Mouse (Mus musculus) left cerebral cortex, postnatal 36 days (tissue): ENCODE measurements around the gene Me3. TPM values are rescaled to one million over a fixed set of nuclear protein-coding genes. Genes with fewer than 3 reads are reported as not detected.
"Not testable (repeated sequence)": the region's sequence is repeated elsewhere in the genome, so short reads cannot be mapped to it uniquely, and the experiment has no call there.

Source experiments
- DNase-seq, 2 experiments: peaks; one replicate each; pipeline ENCODE4 v3.0.0; 2021 to 2022; ENCODE audit warnings: low spot score in 2 of 2, mixed read lengths in 1 of 2
- intact Hi-C: fragments of 180-260 bp; cut with DNase I; formaldehyde crosslinking; loops from one replicate; pipeline ENCODE4 v1.15.1; 2025
- total RNA-seq, 2 experiments: library from RNA; stranded (reverse); gene quantifications; 2 replicates each; pipeline ENCODE4 v1.2.3; 2021

Gene Me3
- total RNA-seq, 2 experiments from 2014 or later: 103 TPM

- intact Hi-C loops: no loop called here
- DNase-seq: no peak
These were observed 86.1 kb downstream of the Me3 start for GRCm38 (mm10) chr7:89718264-89718663.

- intact Hi-C loops: no loop called here
- no peak for DNase-seq
These were observed 88.1 kb downstream of the Me3 start for GRCm38 (mm10) chr7:89720256-89720655.

GRCm38 (mm10) chr7:89726712-89727111 is 94.5 kb downstream of the Me3 start:
- intact Hi-C loops: no loop called here

GRCm38 (mm10) chr7:89727615-89728014 is 95.4 kb downstream of the Me3 start:
- no peak for DNase-seq
- intact Hi-C loops: no loop called here

More at GRCm38 (mm10) chr7:89726712-89727111, 94.5 kb downstream of the Me3 start:
- DNase-seq: no peak

GRCm38 (mm10) chr7:89728393-89728792 is 96.2 kb downstream of the Me3 start:
- intact Hi-C loops: no loop called here
- no peak for DNase-seq

- intact Hi-C loops: no loop called here
- DNase-seq: no peak
These were observed 98.3 kb downstream of the Me3 start for GRCm38 (mm10) chr7:89730514-89730913.

GRCm38 (mm10) chr7:89731115-89731514 is 98.9 kb downstream of the Me3 start:
- not testable (repeated sequence) for DNase-seq

GRCm38 (mm10) chr7:89748415-89748814 is 116.2 kb downstream of the Me3 start:
- intact Hi-C loops: no loop called here
- DNase-seq: no peak

More at GRCm38 (mm10) chr7:89731115-89731514, 98.9 kb downstream of the Me3 start:
- intact Hi-C loops: not testable (repeated sequence)

GRCm38 (mm10) chr7:89749183-89749582 is 117.0 kb downstream of the Me3 start:
- DNase-seq: no peak
- intact Hi-C loops: no loop called here

GRCm38 (mm10) chr7:89766678-89767508 is 134.7 kb downstream of the Me3 start:
- intact Hi-C loops: no loop called here
- DNase-seq: peak in 1 of 2 experiments; percentile 2

GRCm38 (mm10) chr7:89769106-89769896 is 137.1 kb downstream of the Me3 start:
- no peak for DNase-seq
- intact Hi-C loops: no loop called here

- intact Hi-C loops: no loop called here
- no peak for DNase-seq
These were observed 137.8 kb downstream of the Me3 start for GRCm38 (mm10) chr7:89770021-89770420.

GRCm38 (mm10) chr7:89772906-89773305 is 140.7 kb downstream of the Me3 start:
- intact Hi-C loops: no loop called here
- DNase-seq: no peak

- intact Hi-C loops: no loop called here
- no peak for DNase-seq
These were observed 141.2 kb downstream of the Me3 start for GRCm38 (mm10) chr7:89773352-89773921.

- no peak for DNase-seq
- intact Hi-C loops: no loop called here
These were observed 141.7 kb downstream of the Me3 start for GRCm38 (mm10) chr7:89773926-89774325.

- no peak for DNase-seq
- intact Hi-C loops: no loop called here
These were observed 143.7 kb downstream of the Me3 start for GRCm38 (mm10) chr7:89775848-89776247.

GRCm38 (mm10) chr7:89781391-89781790 is 149.2 kb downstream of the Me3 start:
- DNase-seq: no peak

GRCm38 (mm10) chr7:89787735-89788134 is 155.5 kb downstream of the Me3 start:
- intact Hi-C loops: no loop called here
- DNase-seq: no peak

More at GRCm38 (mm10) chr7:89781391-89781790, 149.2 kb downstream of the Me3 start:
- intact Hi-C loops: no loop called here

GRCm38 (mm10) chr7:89792576-89792975 is 160.4 kb downstream of the Me3 start:
- DNase-seq: no peak
- intact Hi-C loops: no loop called here

- intact Hi-C loops: no loop called here
- DNase-seq: no peak
These were observed 163.2 kb downstream of the Me3 start for GRCm38 (mm10) chr7:89795366-89795765.
